Mouse (Mus musculus) macrophage (primary cell): ENCODE measurements at regions not wholly inside any gene's neighbourhood (a gene's known extent, or its start where the extent isn't known, plus 50 kb on each side); places are given as distances from the start of the nearest gene placed in this dataset.

Experiments used
- H3K27ac ChIP-seq: fragments of 350-480 bp; formaldehyde crosslinking; 2 replicates; pipeline ENCODE4 v1.9.0; 2021
- H3K36me3 ChIP-seq: fragments of 350-480 bp; formaldehyde crosslinking; 2 replicates; pipeline ENCODE4 v1.9.0; 2021; ENCODE audit errors: inconsistent target
- H3K4me3 ChIP-seq: fragments of 350-480 bp; formaldehyde crosslinking; 2 replicates; pipeline ENCODE4 v1.9.0; 2021; ENCODE audit errors: inconsistent target
- H3K79me2 ChIP-seq: fragments of 350-480 bp; formaldehyde crosslinking; 2 replicates; pipeline ENCODE4 v1.9.0; 2021; ENCODE audit errors: inconsistent target
- WGBS: methylation state at CpG from one replicate; pipeline ENCODE4 v1.1.7; 2026; ENCODE audit warnings: inconsistent platforms; ENCODE audit not compliant: missing documents; 5-methylcytosine and 5-hydroxymethylcytosine counted together

- 90% methylated on average over 9 of the region's 10 CpGs for WGBS
- Histone ChIP-seq H3K79me2 (no peaks in the 10 kb centered on the region), H3K4me3 (no peak overlapping the region), H3K27ac (no peak overlapping the region), H3K36me3 (no peaks in the 10 kb centered on the region)
These were observed 151.0 kb downstream of the Csl start for GRCm38 (mm10) chr10:99608477-99608876.

- Histone ChIP-seq H3K36me3 (no peaks in the 10 kb centered on the region), H3K27ac (no peak overlapping the region), H3K4me3 (no peak overlapping the region), H3K79me2 (no peaks in the 10 kb centered on the region)
- WGBS, result 91% methylated on average over 3 of the region's 3 CpGs
These were observed 150.0 kb downstream of the Csl start for GRCm38 (mm10) chr10:99609420-99609819.

GRCm38 (mm10) chr10:99610890-99611289, 148.6 kb downstream of the Csl start:
- H3K79me2 ChIP-seq, result no peaks in the 10 kb centered on the region
- H3K4me3 ChIP-seq, result no peak overlapping the region
- 98% methylated on average over 4 of the region's 4 CpGs for WGBS
- no peak overlapping the region for H3K27ac ChIP-seq
- no peaks in the 10 kb centered on the region for H3K36me3 ChIP-seq

DNA sequence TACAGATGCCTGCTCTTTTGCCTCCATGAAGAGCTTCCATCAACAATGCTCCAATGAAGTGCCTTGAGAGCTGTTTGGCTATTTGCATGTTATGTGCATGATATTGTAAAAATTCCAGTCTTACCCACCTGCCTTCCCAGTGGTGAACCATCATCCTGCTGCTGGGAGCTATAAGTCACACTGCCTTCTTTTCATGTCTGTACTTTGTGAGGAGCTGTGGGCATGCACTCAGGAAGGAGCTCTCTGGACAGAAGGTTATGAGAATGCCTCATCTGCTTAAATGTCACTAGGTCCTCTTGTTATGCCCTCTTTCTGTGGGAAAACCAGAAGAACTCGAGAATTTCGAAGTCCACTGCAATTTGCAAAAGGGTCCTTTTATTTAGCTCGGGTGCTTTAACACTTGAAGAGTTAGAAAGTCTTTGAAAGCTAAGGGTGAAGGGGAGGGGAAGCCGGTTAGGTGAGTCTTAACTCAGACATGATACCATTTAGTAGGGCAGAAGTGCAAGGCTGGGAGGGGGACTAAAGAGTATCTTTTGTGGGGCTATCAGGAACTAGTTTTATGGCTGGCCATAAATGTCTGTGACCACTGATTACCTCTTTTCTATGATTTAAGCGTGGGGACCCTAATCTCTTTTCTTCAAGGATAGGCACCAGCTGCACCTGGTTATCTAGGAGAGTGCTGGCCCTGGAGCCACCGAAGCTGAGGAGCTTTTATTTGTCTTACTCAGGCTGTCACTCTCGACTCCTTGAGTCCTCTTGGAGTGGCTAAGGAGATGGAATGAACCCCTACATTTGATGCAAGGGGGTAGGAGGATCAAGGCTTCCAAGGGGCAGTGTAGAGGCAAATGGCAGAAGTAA, 144.8 kb downstream of the Csl start:
- Histone ChIP-seq H3K79me2 (no peaks in the 10 kb centered on the region), H3K27ac (no peak overlapping the region), H3K4me3 (no peak overlapping the region), H3K36me3 (no peaks in the 10 kb centered on the region)
- 72% methylated on average over 7 of the region's 7 CpGs for WGBS

DNA sequence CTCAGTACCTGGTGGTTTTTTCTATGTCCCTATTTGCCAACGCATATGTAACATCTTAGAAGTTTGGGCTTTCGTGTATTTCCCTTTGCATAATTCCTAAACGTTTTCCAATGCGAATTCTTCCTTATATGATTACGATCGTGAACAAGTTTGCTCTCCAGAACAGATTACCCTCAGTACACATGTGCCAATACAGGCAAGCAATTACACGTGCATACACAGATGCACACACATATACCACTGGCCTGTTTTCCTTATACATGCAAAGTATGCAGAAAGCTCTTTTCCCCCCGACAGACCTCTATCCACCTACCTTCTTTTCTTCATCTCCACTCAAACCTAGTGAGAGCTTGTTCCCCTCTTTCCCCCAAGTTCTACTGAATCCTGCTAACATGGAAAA, 144.1 kb downstream of the Csl start:
- Histone ChIP-seq H3K27ac (no peak overlapping the region), H3K79me2 (no peaks in the 10 kb centered on the region), H3K36me3 (no peaks in the 10 kb centered on the region), H3K4me3 (no peak overlapping the region)
- WGBS, result 85% methylated on average over 8 of the region's 8 CpGs

DNA sequence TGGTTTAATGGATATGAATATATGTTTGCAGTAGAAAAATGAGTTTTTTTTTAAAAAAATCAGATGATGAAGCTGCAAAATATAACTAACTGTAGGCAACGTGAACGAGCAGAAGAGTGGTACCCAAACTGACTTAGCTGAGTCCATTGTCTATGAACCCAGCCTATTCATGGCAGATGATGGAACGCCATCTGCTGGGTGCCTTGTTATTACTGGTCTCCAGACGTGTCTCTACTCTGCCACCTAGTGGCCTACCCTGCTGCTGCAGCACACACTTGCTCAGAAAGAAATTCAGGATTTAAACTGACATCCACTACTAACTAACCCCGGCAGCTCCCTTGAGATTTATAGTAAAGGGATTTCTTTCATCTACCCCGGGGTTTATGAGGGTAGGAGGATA, 143.7 kb downstream of the Csl start:
- no peak overlapping the region for H3K27ac ChIP-seq
- H3K36me3 ChIP-seq, result no peaks in the 10 kb centered on the region
- H3K4me3 ChIP-seq, result no peak overlapping the region
- no peaks in the 10 kb centered on the region for H3K79me2 ChIP-seq
- 2% methylated on average over 6 of the region's 6 CpGs for WGBS

GRCm38 (mm10) chr10:99617623-99618022, 141.8 kb downstream of the Csl start:
- WGBS, result 73% methylated on average over 3 of the region's 3 CpGs
- no peak overlapping the region for H3K4me3 ChIP-seq
- H3K79me2 ChIP-seq, result no peaks in the 10 kb centered on the region
- no peaks in the 10 kb centered on the region for H3K36me3 ChIP-seq
- H3K27ac ChIP-seq, result no peak overlapping the region

DNA sequence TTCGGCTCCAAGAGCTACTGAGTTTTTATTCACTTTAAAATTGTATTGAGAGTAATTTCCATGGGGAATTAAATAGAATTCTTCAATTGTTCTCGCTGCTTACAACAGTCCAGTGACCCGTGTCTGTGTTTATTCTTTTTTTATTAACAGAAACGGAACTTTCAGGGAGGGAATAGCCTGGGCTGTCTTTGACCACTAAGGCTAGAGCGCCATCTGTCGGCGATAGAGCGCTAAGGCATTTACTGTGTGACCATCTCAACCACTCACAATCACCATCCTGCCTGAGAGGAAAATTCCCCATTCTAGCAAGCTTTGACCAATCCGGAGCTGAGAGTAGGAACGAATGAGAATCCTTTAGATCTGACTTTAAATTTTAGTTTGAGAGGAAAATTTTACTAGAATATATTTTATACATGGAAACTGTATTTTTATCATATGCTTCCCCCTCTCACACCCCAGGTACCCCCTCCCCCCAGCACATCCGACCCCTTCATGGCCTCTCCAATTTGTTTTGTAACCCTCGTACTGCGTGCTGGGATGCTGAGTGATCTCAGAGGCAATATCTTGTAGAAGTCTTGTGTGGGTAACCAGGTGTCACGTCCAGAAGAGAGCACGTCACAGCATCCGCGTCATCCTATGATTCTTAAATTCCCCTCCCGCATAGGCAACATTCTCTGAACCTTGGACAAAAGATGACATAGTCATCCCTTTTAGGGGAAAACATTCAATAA, 139.9 kb downstream of the Csl start:
- 50% methylated on average over 18 of the region's 18 CpGs for WGBS
- no peaks in the 10 kb centered on the region for H3K36me3 ChIP-seq
- H3K79me2 ChIP-seq, result no peaks in the 10 kb centered on the region
- H3K4me3 ChIP-seq, result no peak overlapping the region
- H3K27ac ChIP-seq, result no peak overlapping the region

- H3K36me3 ChIP-seq, result no peaks in the 10 kb centered on the region
- 16% methylated on average over 6 of the region's 7 CpGs for WGBS
- no peak overlapping the region for H3K27ac ChIP-seq
- H3K4me3 ChIP-seq, result no peak overlapping the region
- H3K79me2 ChIP-seq, result no peaks in the 10 kb centered on the region
These were observed 139.0 kb downstream of the Csl start for GRCm38 (mm10) chr10:99620489-99620888.

DNA sequence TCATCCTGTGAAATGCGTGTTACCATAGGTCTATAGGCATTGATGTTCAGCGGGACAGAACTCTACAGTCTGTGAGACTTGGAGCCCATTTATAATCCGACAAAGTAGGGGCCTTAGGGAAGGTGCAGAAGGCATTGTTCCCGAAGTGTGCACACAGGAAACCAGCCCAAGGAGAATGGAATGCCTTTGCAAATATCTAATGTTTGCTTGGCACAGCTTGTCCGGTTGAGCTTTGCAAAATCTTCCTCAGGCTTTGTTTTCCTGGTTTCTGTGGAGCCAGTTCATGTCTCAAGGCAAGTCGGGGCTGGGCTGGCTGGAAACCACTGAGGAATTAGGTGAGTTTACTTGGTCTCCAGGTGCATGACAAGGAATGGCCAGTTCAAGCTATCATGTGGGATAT, 132.1 kb downstream of the Csl start:
- Histone ChIP-seq H3K4me3 (no peak overlapping the region), H3K27ac (no peak overlapping the region), H3K36me3 (no peaks in the 10 kb centered on the region), H3K79me2 (no peaks in the 10 kb centered on the region)
- 74% methylated on average over 6 of the region's 6 CpGs for WGBS

- WGBS, result 18% methylated on average over 6 of the region's 6 CpGs
- Histone ChIP-seq H3K4me3 (no peak overlapping the region), H3K27ac (peak overlapping the region; percentile 95)
These were observed 127.0 kb downstream of the Csl start for GRCm38 (mm10) chr10:99632250-99632985.

DNA sequence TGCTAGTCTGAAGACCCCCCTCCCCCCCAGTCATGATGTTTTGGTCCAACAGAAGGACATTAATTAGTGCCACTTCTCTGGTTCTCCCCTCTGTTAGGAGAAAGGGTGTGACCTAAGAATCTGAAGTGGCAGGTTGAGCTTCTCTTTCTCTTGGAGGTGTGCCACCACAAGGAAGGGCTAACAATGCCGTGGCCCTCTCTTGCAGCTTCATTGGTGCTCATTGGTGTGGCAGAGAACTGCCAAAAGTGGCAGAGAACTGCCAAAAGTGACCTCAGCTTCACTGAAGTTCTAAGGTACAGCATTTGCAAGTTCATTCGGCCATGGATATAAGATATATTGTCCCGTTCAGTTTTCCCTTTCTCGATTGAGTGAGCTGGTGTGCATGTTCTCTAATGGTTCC, 123.7 kb downstream of the Csl start:
- Histone ChIP-seq H3K4me3 (no peak overlapping the region), H3K27ac (no peak overlapping the region), H3K79me2 (no peaks in the 10 kb centered on the region), H3K36me3 (no peaks in the 10 kb centered on the region)
- 86% methylated on average over 4 of the region's 4 CpGs for WGBS

More at GRCm38 (mm10) chr10:99632250-99632985, 127.0 kb downstream of the Csl start:
- Histone ChIP-seq H3K79me2 (no peaks in the 10 kb centered on the region), H3K36me3 (no peaks in the 10 kb centered on the region)

DNA sequence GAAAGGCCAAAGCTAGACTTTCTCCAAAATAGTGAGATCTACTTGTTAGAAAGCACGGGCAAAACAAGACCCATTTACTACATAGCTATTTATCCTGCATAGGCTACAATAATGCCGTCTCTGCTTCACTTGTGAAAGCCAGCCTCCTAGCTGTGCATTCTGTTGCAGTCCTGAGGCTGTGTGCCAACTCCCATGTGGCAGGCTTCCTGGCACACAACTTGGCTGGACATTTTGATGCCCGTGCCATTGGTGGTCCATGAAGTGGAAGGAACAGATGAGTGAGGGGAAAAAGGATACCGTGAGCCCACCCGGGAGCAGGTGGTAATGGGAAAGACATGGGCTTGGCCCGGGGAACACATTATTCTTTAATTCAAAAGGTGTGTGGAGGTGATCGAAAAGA, 120.4 kb downstream of the Csl start:
- Histone ChIP-seq H3K4me3 (no peak overlapping the region), H3K27ac (no peak overlapping the region), H3K36me3 (no peaks in the 10 kb centered on the region), H3K79me2 (no peaks in the 10 kb centered on the region)
- WGBS, result 87% methylated on average over 7 of the region's 7 CpGs

GRCm38 (mm10) chr10:99639469-99639868, 120.0 kb downstream of the Csl start:
- Histone ChIP-seq H3K4me3 (no peak overlapping the region), H3K79me2 (no peaks in the 10 kb centered on the region), H3K27ac (no peak overlapping the region), H3K36me3 (no peaks in the 10 kb centered on the region)
- 67% methylated on average over 5 of the region's 5 CpGs for WGBS

DNA sequence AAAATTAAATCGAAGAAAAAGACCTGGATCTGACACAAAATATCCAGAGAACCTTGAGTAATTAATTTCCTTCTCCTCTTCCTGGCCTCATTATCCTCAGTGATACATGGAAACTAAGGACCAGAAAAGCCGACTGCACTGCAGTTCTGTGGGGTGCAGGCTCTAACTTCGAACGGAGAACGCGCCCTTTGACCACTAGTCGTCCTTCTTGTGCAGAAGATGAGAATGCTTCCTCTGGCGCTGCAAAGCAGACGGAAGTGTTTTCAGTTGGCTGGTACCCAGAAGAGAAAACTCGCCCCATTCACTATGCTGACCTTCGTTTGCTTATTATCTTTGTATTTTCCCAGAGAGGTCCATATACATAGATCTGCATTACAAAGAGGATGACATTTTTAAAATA, 117.7 kb downstream of the Csl start:
- Histone ChIP-seq H3K4me3 (no peak overlapping the region), H3K79me2 (no peaks in the 10 kb centered on the region)
- WGBS, result 7% methylated on average over 11 of the region's 11 CpGs

More for the DNA sequence above, 117.7 kb downstream of the Csl start:
- no peaks in the 10 kb centered on the region for H3K36me3 ChIP-seq
- H3K27ac ChIP-seq, result no peak overlapping the region
